Comparison of ENCODE assay signal across 8 mouse cellular contexts in the genomic region with DNA sequence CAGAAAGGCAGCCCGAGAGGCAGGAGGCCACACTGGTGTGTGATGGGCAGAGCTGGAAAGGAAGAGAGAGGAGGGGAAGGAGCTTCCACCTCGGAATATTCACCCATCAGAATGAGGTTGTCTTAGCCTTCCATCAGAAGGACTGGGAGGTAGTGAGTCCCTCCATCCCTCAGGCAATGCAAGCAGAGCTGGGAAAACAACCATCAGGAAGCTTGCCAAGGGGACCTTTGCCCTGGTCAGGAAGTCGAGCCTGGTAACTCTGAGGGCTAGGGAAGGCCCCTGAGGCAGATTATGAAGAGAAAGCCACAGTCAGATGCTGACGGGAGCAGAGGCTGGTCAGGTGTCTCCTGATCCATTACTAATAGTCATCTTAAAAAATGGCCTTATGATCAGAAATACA. TPM values are rescaled to one million over a fixed set of nuclear protein-coding genes. Genes with fewer than 3 reads are reported as not detected.
A peak's percentile ranks its signal among the peaks of the same experiment; 100 is the strongest.
DNase-seq lines count a peak whose midpoint lies in the region; ATAC-seq and TF ChIP-seq lines count a peak whose summit lies in the region.

No protein-coding gene starts in this region.

- TF ChIP-seq CTCF in kidney, postnatal 0 days (IDR thresholded peaks at IDR 0.05; ENCODE audit: low read depth): no peak

- no peak overlapping the region for H3K4me2 ChIP-seq in kidney, postnatal 0 days (ENCODE audit: low read length)
- H3K4me2 ChIP-seq in stomach, embryonic 15.5 days: no peak overlapping the region

- H3K27ac ChIP-seq in kidney, postnatal 0 days: peak overlapping the region; percentile 61
- peak overlapping the region; percentile 74 for H3K27ac ChIP-seq in stomach, embryonic 15.5 days

- H3K9me3 ChIP-seq in kidney, postnatal 0 days (replicated peaks; ENCODE audit: low read length): no peaks in the 10 kb centered on the region
- no peaks in the 10 kb centered on the region for H3K9me3 ChIP-seq in stomach, embryonic 15.5 days

- peak; percentile 20 to 64 for DNase-seq in adrenal gland, postnatal 36 days
- DNase-seq in adrenal gland, postnatal 14 days: no peak
- DNase-seq in lung, postnatal 10 days: peak; percentile 47
- no peak for DNase-seq in lung, postnatal 36 days
- no peak for DNase-seq in kidney, postnatal 0 days (ENCODE audit: low spot score)
- DNase-seq in ovary, postnatal 10 days (ENCODE audit: low spot score): no peak
- no peak for DNase-seq in cerebellum, adult 11 months

- H3K4me1 ChIP-seq in kidney, postnatal 0 days (replicated peaks; ENCODE audit: insufficient read depth, low read length): peaks cover 11% of the 10 kb centered on the region; the same call in 1 of the 2 replicates
- peaks cover 28% of the 10 kb centered on the region for H3K4me1 ChIP-seq in stomach, embryonic 15.5 days

- no peaks in the 10 kb centered on the region for H3K36me3 ChIP-seq in kidney, postnatal 0 days (ENCODE audit: insufficient read depth, low read length)
- no peaks in the 10 kb centered on the region for H3K36me3 ChIP-seq in stomach, embryonic 15.5 days

- no peaks in the 10 kb centered on the region for H3K27me3 ChIP-seq in kidney, postnatal 0 days (ENCODE audit: insufficient read depth, low read length)
- H3K27me3 ChIP-seq in stomach, embryonic 15.5 days (replicated peaks): no peaks in the 10 kb centered on the region

- 19% methylated on average over 4 of the region's 4 CpGs for WGBS in kidney, postnatal 0 days
- WGBS in stomach, embryonic 15.5 days: 34% methylated on average over 4 of the region's 4 CpGs

- H3K9ac ChIP-seq in kidney, postnatal 0 days (ENCODE audit: low read depth, low read length): no peak overlapping the region
- no peak overlapping the region for H3K9ac ChIP-seq in stomach, embryonic 15.5 days

- no peak overlapping the region for H3K4me3 ChIP-seq in kidney, postnatal 0 days (replicated peaks; ENCODE audit: low read depth, low read length)
- no peak overlapping the region for H3K4me3 ChIP-seq in stomach, embryonic 15.5 days (replicated peaks)

- ATAC-seq in kidney, postnatal 0 days (replicated peaks; ENCODE audit: low FRiP score, low read depth): no peak; the same call in 1 of the 2 replicates
- 0 out of 2 replicates have a peak, but pooled peaks have one; percentile 28 for ATAC-seq in stomach, embryonic 15.5 days (ENCODE audit: insufficient read depth, low FRiP score, low read depth)

RNA-seq across cellular contexts. Expression of gene Ppif, which starts 31.7 kb away (rescaled TPM):
- 10 to 100 TPM; 24.4 to 27.7 TPM for total RNA-seq in adrenal gland, postnatal 36 days (2021)
- total RNA-seq in adrenal gland, postnatal 14 days (2021): 52.4 and 53.9 TPM in 2 replicates
- 56.5 and 61.2 TPM in 2 replicates for polyA plus RNA-seq in kidney, postnatal 0 days (2015; fragmentation: Nextera tagmentation; extraction: Ambion mirVana)
- polyA plus RNA-seq in stomach, embryonic 15.5 days (2015; fragmentation: Nextera tagmentation; extraction: Ambion mirVana): 47.7 and 48.5 TPM in 2 replicates

RNA-seq across cellular contexts. Expression of gene Zcchc24, which starts 43.1 kb away (rescaled TPM):
- 10 to 100 TPM; 21.2 to 21.3 TPM for total RNA-seq in adrenal gland, postnatal 36 days (2021)
- total RNA-seq in adrenal gland, postnatal 14 days (2021): 32.3 and 32.5 TPM in 2 replicates
- polyA plus RNA-seq in kidney, postnatal 0 days (2015; fragmentation: Nextera tagmentation; extraction: Ambion mirVana): 15.7 and 15.9 TPM in 2 replicates
- 25.7 and 26.9 TPM in 2 replicates for polyA plus RNA-seq in stomach, embryonic 15.5 days (2015; fragmentation: Nextera tagmentation; extraction: Ambion mirVana)

Comparison
In these comparisons a context has a peak if more than half of its experiments do, and no peak if none do; other contexts are left out.
1. DNase-seq: peak in adrenal gland, postnatal 36 days (2 of 2) and lung, postnatal 10 days (single experiment); none in adrenal gland, postnatal 14 days (single experiment), lung, postnatal 36 days (single experiment), kidney, postnatal 0 days (single experiment), ovary, postnatal 10 days (single experiment) and cerebellum, adult 11 months (single experiment).